Mouse (Mus musculus) lung, postnatal 36 days (tissue): ENCODE data around the gene Rps7.

Experiments used
- DNase-seq: peaks from one replicate; pipeline ENCODE4 v3.0.0; 2022; ENCODE audit warnings: mixed read lengths

Rps7 gene

DNA sequence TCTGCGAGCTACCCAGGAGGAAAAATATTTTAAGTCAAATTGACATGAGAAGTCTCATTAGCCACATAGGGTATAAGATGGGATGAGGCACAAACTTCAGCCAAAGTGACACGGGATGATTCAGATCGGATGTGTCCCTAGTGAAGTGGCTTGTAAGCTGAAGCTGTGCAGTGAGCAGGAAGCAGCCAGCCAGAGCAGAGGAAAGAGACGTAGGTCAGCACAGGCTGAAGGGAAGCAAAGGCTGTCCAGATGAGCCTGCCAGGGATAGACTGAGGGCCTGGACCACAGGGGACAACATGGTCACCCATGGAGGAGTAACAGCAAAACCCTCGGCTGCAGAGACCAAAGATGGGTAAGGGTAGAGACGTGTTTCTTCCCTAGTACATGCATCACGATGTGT lies 21.4 kb downstream of the Rps7 start:
- DNase-seq: no peak

DNA sequence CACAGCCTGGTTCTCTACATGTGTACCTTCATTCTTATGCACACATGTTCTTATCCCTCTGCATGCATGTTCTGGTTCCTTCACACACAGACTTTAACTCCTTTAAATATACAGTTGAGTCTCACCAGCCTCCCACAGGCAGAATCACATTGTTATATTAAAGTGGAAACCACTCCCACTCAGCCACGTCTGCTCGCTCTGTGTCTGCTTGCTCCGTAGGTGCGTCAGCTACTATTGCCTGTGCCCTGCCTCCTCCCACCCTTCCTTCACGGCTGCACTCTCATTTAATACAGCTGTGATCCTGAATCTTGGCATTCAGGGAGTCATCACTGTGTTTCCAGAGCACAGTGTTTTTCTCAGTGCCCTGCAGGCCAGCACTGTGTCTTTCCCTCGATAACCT lies 23.4 kb downstream of the Rps7 start:
- no peak for DNase-seq

DNA sequence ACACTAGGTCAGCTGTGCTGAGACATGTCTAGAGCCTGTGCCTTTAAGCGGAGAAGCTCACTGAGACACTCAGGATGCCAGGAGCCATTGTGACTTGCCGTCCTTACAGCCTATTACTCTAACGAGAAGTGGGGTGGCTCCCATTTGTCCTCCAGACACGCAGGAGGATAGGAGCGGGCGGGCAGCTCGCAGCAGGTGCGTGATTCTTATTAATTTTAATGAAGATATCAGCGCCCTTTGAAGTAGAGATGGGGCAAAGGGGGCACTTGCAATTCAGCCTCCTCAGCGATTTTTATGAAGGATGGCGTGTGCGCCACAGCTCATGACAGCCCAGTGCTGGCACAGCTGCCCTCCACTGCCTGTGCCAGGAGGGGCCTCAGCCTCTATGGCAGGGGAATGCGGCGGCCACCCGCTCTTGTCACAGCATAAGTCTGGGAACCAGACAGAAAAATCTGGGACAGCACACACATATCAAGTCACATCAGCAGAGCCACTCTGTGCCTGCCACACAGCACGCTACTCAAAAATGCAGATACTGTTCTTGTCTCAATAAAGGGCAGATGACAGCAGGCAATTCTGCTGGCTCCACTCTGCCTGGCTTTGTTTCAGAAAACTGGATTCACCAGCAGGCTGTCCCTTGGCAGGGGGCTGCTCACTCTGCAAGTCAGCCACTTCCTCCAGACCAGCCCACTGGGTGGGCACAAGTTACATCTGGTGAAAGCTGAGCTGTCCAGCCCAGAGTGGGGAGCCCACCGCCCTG lies 28.0 kb downstream of the Rps7 start:
- DNase-seq: no peak

DNA sequence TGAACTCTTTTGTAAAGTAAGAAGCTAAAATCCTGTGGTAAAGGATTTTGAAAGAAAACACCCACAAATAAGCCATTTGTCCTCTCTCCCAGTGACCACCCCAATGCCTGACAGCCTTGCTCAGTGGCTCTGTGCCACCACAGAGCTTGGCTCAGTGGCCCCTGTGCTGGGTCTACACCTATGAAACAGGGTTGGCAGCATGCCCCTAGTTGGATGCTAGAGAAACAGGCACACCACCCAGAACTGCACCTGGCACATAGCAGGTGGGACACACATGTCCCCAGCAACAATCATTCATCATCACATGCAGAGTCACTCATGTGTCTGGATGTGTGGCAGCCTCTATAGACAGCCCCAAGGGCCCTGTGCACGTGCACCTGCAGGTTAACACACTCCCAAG lies 32.3 kb downstream of the Rps7 start:
- DNase-seq: no peak

DNA sequence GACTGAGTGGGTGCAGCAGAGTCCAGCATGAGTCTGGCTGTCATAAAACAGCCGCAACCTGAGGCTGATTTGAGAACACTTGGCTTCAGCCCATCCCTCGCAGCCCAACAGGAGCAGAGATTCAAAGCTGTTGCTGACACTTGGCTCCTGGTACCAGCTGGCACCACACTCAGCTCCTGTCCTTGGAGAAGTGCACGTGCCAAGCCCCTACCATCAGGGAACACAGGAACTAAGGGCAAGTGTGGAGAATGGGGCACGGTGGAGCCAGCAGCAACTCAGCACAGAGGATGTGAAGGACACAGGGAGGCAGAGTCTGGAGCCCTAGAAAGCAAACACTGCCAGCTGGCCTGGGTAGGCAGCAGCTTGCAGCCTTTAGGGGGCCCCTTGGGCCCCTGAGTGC lies 33.5 kb downstream of the Rps7 start:
- DNase-seq: no peak

DNA sequence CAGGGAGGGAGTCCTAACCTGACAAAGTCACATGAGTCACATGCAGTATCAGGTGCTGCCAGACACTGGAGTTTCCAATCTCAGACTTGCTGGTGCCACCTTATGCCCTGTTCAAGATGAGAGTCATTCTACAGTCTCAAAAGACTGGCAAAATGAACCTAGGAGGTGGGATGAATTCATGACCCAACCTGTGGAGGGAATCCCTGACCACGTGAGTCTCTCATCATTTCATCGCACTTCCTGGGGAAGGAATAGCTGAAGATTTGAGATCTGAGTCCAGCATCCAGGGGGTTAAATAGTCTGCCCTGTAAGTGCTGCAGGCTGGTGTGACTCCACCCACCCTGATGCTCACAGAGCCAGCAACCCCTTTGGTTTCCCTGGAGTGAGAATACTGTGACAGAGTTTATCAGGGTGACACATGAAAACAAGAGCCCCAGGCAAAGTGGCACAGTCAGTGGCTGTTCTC lies 37.2 kb downstream of the Rps7 start:
- no peak for DNase-seq

GRCm38 (mm10) chr12:28598110-28598509 lies 37.6 kb downstream of the Rps7 start:
- DNase-seq: no peak

- DNase-seq: no peak
Observed at GRCm38 (mm10) chr12:28597699-28598098, 38.1 kb downstream of the Rps7 start.

GRCm38 (mm10) chr12:28596851-28597250 lies 38.9 kb downstream of the Rps7 start:
- no peak for DNase-seq

DNA sequence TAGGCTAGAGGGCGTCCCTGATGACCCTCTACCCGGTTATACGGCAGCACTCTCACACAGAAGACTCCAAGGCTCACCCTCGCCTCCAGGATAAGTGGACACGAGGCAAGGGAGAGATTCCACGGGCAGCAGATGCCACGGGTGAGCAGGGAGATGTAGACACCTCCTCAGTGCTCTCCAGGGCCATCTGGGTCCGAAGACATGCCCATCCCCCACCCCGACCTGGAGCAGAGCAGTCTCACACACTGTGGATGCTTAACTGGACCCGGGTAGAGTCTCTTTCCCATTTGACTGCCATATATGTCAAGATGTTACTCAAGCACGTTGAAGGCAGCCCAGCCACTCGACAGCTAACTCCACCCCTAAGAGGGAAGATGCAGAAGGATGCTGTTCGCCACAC lies 45.3 kb downstream of the Rps7 start:
- no peak for DNase-seq

DNA sequence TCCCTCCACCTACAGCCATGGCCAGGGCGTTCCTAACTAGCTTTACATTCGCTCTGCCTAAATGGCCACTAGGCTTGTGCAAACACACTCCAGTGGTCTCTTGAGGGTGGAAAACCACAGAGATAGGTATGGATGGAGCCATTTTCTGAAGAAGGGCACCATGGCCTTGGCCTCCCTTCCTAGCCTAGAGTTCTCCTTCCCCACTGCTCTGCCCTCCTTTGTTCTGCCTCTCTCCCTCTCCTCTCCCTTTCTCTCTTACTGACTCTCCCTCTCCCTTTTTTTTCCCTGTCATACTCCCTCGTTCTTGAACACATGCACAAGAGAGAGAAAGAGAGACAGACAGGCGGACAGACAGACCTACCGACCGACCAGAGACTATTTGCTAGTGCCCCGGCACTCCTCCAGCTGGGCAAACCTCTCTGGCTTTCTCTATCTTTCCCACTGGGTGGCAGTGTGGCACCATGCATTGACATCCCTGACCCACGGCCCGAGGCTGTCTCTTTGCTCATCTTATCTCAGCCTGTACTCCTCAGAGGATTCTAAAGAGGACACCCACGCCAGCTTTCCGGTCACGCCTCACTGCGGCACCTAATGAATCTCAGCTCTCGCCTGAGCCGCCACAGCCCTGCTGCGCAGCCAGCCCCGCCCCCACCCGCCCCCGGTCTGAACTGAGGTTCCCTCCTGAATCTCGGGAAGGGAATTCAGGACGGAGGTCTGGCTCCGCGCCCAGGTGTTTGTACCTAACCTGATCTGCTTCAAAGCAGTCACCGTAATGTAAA lies 46.5 kb downstream of the Rps7 start:
- DNase-seq: peak; percentile 80

GRCm38 (mm10) chr12:28587949-28588348 lies 47.8 kb downstream of the Rps7 start:
- no peak for DNase-seq

DNA sequence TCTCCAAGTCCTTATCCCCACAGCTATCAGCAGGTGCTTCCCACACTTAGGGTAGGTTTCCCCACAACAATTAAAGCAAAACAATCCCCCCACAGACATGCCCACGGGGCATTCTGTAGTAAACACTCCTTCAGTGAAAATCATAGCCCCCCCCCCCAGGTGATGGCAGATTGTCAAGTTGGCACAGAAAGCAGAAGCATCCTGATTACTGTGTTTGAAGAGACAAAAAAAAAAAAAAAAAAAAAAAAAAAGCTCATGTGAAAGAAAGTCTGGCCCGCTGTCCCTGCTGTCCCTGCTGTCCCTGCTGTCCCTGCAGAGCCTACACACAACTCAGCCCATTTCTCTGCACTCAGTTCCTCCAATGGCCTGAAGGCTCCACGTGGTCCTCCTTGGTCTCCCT lies 51.7 kb downstream of the Rps7 start:
- no peak for DNase-seq

DNA sequence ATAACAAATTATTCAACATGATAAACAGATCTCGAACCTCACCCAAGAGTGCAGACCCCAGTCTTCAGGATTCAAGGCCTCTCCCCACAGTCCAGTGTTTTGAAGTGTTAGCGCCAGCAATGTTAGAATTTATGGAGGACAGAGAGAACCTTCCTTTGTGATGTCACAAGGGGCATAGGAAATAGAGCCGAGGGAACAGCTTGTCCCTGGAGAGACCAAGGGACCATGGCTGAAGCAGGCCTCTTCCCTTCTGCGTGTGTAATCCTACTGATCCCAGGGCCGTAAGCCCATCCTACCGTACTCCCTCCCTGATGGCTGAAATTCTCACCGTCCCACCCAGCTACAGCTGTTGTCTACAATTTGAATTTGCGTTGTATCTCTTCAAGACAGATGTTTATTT lies 53.3 kb downstream of the Rps7 start, which contains the start of gene Allc:
Gene Allc (minus strand): TSS at position 101 of the 400 bp plus-strand sequence.
- DNase-seq: no peak
